Mouse (Mus musculus) monocyte, adult 2 months (primary cell): ENCODE measurements around the gene B4galt4.
"Not testable (repeated sequence)": the region's sequence is repeated elsewhere in the genome, so short reads cannot be mapped to it uniquely, and the experiment has no call there.

Experiments
- DNase-seq, 2 experiments: peaks; one replicate each; pipeline ENCODE4 v3.0.0; 2022; ENCODE audit warnings: low spot score in 2 of 2, low read depth in 1 of 2

B4galt4 gene

GRCm38 (mm10) chr16:38742113-38742658 lies at the start of gene B4galt4:
Gene B4galt4, plus strand, starts transcription at chr16:38742264.
- peak in 1 of 2 experiments; percentile 20 for DNase-seq

GRCm38 (mm10) chr16:38694906-38695540 lies 47.0 kb upstream of the B4galt4 start:
- no peak for DNase-seq

- DNase-seq: no peak
These were observed 46.5 kb upstream of the B4galt4 start for GRCm38 (mm10) chr16:38695557-38695956.

GRCm38 (mm10) chr16:38697611-38698010 lies 44.5 kb upstream of the B4galt4 start:
- no peak for DNase-seq

- DNase-seq: no peak
These were observed 41.5 kb upstream of the B4galt4 start for GRCm38 (mm10) chr16:38700392-38701162.

- DNase-seq: peak in 1 of 2 experiments; percentile 28
These were observed 40.4 kb upstream of the B4galt4 start for GRCm38 (mm10) chr16:38701492-38702185.

- no peak for DNase-seq
These were observed 39.7 kb upstream of the B4galt4 start for GRCm38 (mm10) chr16:38702316-38702715.

GRCm38 (mm10) chr16:38703501-38703900 lies 38.6 kb upstream of the B4galt4 start:
- no peak for DNase-seq

GRCm38 (mm10) chr16:38705531-38706281 lies 36.4 kb upstream of the B4galt4 start:
- no peak for DNase-seq

- no peak for DNase-seq
These were observed 35.3 kb upstream of the B4galt4 start for GRCm38 (mm10) chr16:38706782-38707181.

GRCm38 (mm10) chr16:38708962-38709520 lies 33.0 kb upstream of the B4galt4 start:
- DNase-seq: peak in 1 of 2 experiments; percentile 18

- peak in 1 of 2 experiments; percentile 19 for DNase-seq
These were observed 30.8 kb upstream of the B4galt4 start for GRCm38 (mm10) chr16:38711245-38711644.

- no peak for DNase-seq
These were observed 30.0 kb upstream of the B4galt4 start for GRCm38 (mm10) chr16:38712105-38712504.

- DNase-seq: peak in 1 of 2 experiments; percentile 51
These were observed 29.3 kb upstream of the B4galt4 start, which contains the start of gene Arhgap31 for GRCm38 (mm10) chr16:38712581-38713403. Gene Arhgap31, minus strand, starts transcription at chr16:38713274.

GRCm38 (mm10) chr16:38713404-38714258 lies 28.4 kb upstream of the B4galt4 start:
- no peak for DNase-seq

GRCm38 (mm10) chr16:38714259-38714526 lies 27.9 kb upstream of the B4galt4 start:
- not testable (repeated sequence) for DNase-seq

GRCm38 (mm10) chr16:38721377-38721776 lies 20.7 kb upstream of the B4galt4 start:
- DNase-seq: no peak

- DNase-seq: no peak
These were observed 17.8 kb upstream of the B4galt4 start for GRCm38 (mm10) chr16:38724256-38724655.

- DNase-seq: no peak
These were observed 17.1 kb upstream of the B4galt4 start for GRCm38 (mm10) chr16:38724974-38725373.
